Mouse (Mus musculus) neural tube, embryonic 15.5 days (tissue): ENCODE data around the gene Chn2. TPM values are rescaled to one million over a fixed set of nuclear protein-coding genes. Genes with fewer than 3 reads are reported as not detected.

ENCODE experiments used
- ATAC-seq: fragments of 200-750 bp; cut with Nextera tagmentation; 2 replicates; pipeline ENCODE4 v1.8.0; 2017; ENCODE audit warnings: mild to moderate bottlenecking, moderate TSS enrichment, moderate library complexity; ENCODE audit not compliant: low FRiP score
- H3K27ac ChIP-seq: fragments of 300-500 bp; sonication (generic); replicated peaks from 2 replicates; pipeline ENCODE4 v1.5.1; 2015; ENCODE audit warnings: mild to moderate bottlenecking, inconsistent platforms
- H3K27me3 ChIP-seq: fragments of 300-500 bp; sonication (generic); replicated peaks from 2 replicates; pipeline ENCODE4 v1.6.1; 2015; ENCODE audit warnings: inconsistent platforms
- H3K36me3 ChIP-seq: fragments of 300-500 bp; sonication (generic); 2 replicates; pipeline ENCODE4 v1.6.1; 2015; ENCODE audit warnings: inconsistent platforms
- H3K4me1 ChIP-seq: fragments of 300-500 bp; sonication (generic); 2 replicates; pipeline ENCODE4 v1.6.1; 2015; ENCODE audit warnings: inconsistent platforms
- H3K4me2 ChIP-seq: fragments of 300-500 bp; sonication (generic); 2 replicates; pipeline ENCODE4 v1.6.1; 2015; ENCODE audit warnings: inconsistent platforms, mild to moderate bottlenecking, moderate library complexity
- H3K4me3 ChIP-seq: fragments of 300-500 bp; sonication (generic); replicated peaks from 2 replicates; pipeline ENCODE4 v1.5.1; 2015; ENCODE audit warnings: mild to moderate bottlenecking, inconsistent platforms
- H3K9ac ChIP-seq: fragments of 300-500 bp; sonication (generic); replicated peaks from 2 replicates; pipeline ENCODE4 v1.6.1; 2015; ENCODE audit warnings: mild to moderate bottlenecking, inconsistent platforms
- H3K9me3 ChIP-seq: fragments of 300-500 bp; sonication (generic); replicated peaks from 2 replicates; pipeline ENCODE4 v1.6.1; 2016; ENCODE audit warnings: inconsistent platforms
- WGBS: fragments of 180-500 bp; shearing (Covaris S2); methylation state at CpG from one replicate; pipeline ENCODE4 v1.1.7; 2015; ENCODE audit warnings: mixed read lengths; 5-methylcytosine and 5-hydroxymethylcytosine counted together
- polyA plus RNA-seq: library from polyadenylated mRNA; unstranded; fragments of >200 nt; fragmentation: Nextera tagmentation; extraction: Ambion mirVana; gene quantifications from 2 replicates; pipeline ENCODE4 v1.2.1, GENCODE M21; 2015

Gene Chn2
- polyA plus RNA-seq, 1 experiment from 2014 or later = 17.6 TPM

DNA sequence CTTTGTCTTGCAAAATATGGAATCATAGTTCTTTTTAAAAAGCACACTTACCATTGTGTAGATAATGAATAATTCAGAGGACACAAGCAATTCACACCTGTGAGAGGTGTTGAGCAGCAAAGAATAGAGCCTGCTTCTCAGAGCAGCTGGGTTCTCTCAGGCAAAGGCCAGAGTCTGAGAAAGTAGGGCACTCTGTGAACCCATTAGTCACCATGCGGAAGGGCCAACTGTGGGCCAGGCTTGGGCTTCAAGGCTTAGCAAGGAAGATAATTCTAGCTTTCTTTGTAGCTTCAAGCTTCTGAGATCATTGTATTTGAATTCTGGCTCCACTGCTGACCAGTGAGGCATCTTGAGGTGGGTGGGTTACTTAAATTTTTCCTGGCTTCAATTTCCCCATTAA is 2.8 kb downstream of the Chn2 start:
- Histone ChIP-seq H3K27ac (no peak overlapping the region), H3K27me3 (peaks cover 10% of the 10 kb centered on the region), H3K4me2 (peak overlapping the region; percentile 90), H3K36me3 (no peaks in the 10 kb centered on the region), H3K9me3 (no peaks in the 10 kb centered on the region), H3K4me1 (peaks cover 33% of the 10 kb centered on the region), H3K9ac (no peak overlapping the region), H3K4me3 (0 out of 2 replicates have a peak overlapping the region, but pooled peaks have one; percentile 62)
- 90% methylated on average over 1 of the region's 1 CpGs for WGBS
- no peak for ATAC-seq

DNA sequence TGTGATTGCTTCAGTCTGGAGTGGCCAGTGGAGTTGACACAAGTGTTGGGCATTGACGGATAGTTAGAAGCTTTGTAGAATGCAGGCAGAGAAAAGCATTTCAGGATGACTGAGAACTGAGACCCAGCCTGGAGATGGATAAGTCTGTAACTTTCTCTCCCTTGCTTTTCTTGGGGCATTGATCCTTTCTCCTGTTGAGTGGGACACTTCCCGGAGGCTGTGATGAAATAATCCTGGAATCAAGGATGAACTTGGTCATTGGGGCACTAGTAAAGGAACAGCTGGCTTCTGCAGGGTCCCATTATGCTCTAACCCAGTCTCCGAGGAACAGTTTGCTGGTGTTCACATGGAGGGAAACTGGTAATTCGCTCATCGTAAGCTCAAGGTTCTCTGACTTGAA is 4.2 kb downstream of the Chn2 start:
- Histone ChIP-seq H3K36me3 (no peaks in the 10 kb centered on the region), H3K4me1 (peaks cover 30% of the 10 kb centered on the region), H3K27me3 (peaks cover 6% of the 10 kb centered on the region; the same call in 1 of the 2 replicates), H3K4me2 (no peak overlapping the region), H3K9me3 (no peaks in the 10 kb centered on the region), H3K27ac (no peak overlapping the region), H3K9ac (no peak overlapping the region), H3K4me3 (no peak overlapping the region)
- 80% methylated on average over 5 of the region's 5 CpGs for WGBS
- no peak for ATAC-seq

- Histone ChIP-seq H3K27me3 (peaks cover 6% of the 10 kb centered on the region; the same call in 1 of the 2 replicates), H3K9me3 (no peaks in the 10 kb centered on the region), H3K27ac (no peak overlapping the region), H3K36me3 (no peaks in the 10 kb centered on the region), H3K9ac (no peak overlapping the region), H3K4me1 (peaks cover 12% of the 10 kb centered on the region), H3K4me2 (no peak overlapping the region), H3K4me3 (no peak overlapping the region)
- WGBS = 81% methylated on average over 8 of the region's 8 CpGs
- ATAC-seq = no peak
These were observed 6.7 kb downstream of the Chn2 start for GRCm38 (mm10) chr6:54045748-54046721.

- WGBS = 72% methylated on average over 11 of the region's 11 CpGs
- no peak for ATAC-seq
- Histone ChIP-seq H3K9me3 (no peaks in the 10 kb centered on the region), H3K4me1 (peaks cover 5% of the 10 kb centered on the region; the same call in 1 of the 2 replicates), H3K9ac (no peak overlapping the region), H3K27ac (no peak overlapping the region), H3K4me3 (no peak overlapping the region), H3K36me3 (no peaks in the 10 kb centered on the region), H3K27me3 (peaks cover 5% of the 10 kb centered on the region; the same call in 1 of the 2 replicates), H3K4me2 (no peak overlapping the region)
These were observed 7.8 kb downstream of the Chn2 start for GRCm38 (mm10) chr6:54046884-54047747.

- no peaks in the 10 kb centered on the region for H3K9me3 ChIP-seq
- no peak overlapping the region for H3K9ac ChIP-seq
- WGBS = 88% methylated on average over 6 of the region's 6 CpGs
- no peak overlapping the region for H3K4me3 ChIP-seq
- H3K4me2 ChIP-seq = no peak overlapping the region
- H3K36me3 ChIP-seq = no peaks in the 10 kb centered on the region
- no peak for ATAC-seq
- peaks cover 3% of the 10 kb centered on the region; the same call in 1 of the 2 replicates for H3K4me1 ChIP-seq
- H3K27me3 ChIP-seq = no peaks in the 10 kb centered on the region
- H3K27ac ChIP-seq = no peak overlapping the region
These were observed 9.4 kb downstream of the Chn2 start for GRCm38 (mm10) chr6:54048768-54049167.

DNA sequence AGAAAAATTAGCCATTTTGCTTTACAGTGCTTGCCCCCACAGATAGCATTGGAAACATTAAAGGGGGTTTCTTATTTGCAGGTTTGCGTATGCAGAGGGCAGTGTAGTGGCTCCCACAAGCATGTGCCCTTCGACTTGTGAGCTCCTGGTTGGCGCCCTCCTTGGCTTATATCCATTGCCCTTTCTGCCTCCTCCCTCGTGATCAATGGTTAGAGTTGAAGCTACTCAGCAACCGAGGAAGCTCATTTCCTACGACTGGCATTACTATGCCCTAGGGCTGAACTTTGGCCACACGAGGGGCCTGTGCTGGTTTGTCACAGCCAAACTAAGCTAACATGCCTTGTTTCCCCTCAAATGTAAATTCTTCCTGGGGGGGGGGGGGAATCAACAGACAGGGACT is 11.8 kb downstream of the Chn2 start:
- Histone ChIP-seq H3K4me3 (no peak overlapping the region), H3K4me1 (peaks cover 7% of the 10 kb centered on the region; the same call in 1 of the 2 replicates), H3K9me3 (no peaks in the 10 kb centered on the region), H3K27ac (no peak overlapping the region), H3K9ac (no peak overlapping the region), H3K4me2 (no peak overlapping the region), H3K27me3 (no peaks in the 10 kb centered on the region), H3K36me3 (no peaks in the 10 kb centered on the region)
- 50% methylated on average over 7 of the region's 7 CpGs for WGBS
- no peak for ATAC-seq

DNA sequence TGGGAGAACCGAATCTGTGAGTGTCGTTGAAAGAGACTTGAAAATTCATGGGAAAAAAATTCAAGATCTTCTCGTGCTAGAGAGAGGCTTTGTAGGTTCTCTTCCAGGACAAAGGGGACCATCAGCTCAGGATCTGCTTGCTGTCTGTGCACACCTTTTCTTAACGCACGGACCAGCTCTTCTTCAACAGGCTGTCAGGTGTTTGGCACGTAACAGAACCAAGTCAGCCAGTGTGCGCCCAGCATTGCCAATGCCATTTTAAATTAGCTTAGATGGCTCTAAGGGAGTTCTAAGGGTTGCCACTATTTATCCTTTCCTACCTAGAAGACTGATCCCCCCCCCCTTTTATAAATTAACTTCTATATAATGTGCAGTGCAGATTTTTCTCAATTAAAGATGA is 12.8 kb downstream of the Chn2 start:
- Histone ChIP-seq H3K4me3 (no peak overlapping the region), H3K36me3 (no peaks in the 10 kb centered on the region), H3K9ac (no peak overlapping the region), H3K27ac (no peak overlapping the region), H3K27me3 (no peaks in the 10 kb centered on the region), H3K9me3 (no peaks in the 10 kb centered on the region), H3K4me1 (peaks cover 10% of the 10 kb centered on the region; the same call in 1 of the 2 replicates), H3K4me2 (no peak overlapping the region)
- no peak for ATAC-seq
- 87% methylated on average over 7 of the region's 7 CpGs for WGBS

- Histone ChIP-seq H3K9me3 (no peaks in the 10 kb centered on the region), H3K27ac (no peak overlapping the region), H3K27me3 (no peaks in the 10 kb centered on the region), H3K4me2 (no peak overlapping the region), H3K36me3 (no peaks in the 10 kb centered on the region), H3K4me1 (peaks cover 10% of the 10 kb centered on the region; the same call in 1 of the 2 replicates), H3K9ac (no peak overlapping the region), H3K4me3 (no peak overlapping the region)
- WGBS = 79% methylated on average over 1 of the region's 1 CpGs
- no peak for ATAC-seq
These were observed 13.3 kb downstream of the Chn2 start for GRCm38 (mm10) chr6:54052666-54053065.

DNA sequence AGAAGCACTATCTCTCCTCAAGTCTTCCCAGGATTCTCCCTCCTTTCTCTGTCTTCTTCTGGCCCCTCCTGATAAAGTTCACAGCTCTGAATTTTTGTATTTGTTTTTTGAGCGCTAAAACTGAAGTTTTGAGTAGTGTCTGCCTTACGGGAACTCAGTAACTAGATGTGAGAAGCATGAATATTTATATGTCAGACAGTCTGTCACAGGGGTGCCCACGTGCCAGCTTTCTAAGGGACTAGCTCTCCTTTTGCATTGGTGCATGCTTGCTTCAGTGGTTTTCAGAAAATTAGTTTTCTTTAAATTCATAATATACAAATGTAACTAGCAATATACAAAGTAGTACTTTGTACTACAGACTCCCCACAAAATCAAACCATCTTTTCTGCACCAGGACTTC is 14.0 kb downstream of the Chn2 start:
- Histone ChIP-seq H3K27ac (no peak overlapping the region), H3K4me1 (peaks cover 10% of the 10 kb centered on the region; the same call in 1 of the 2 replicates), H3K9ac (no peak overlapping the region), H3K9me3 (no peaks in the 10 kb centered on the region), H3K36me3 (no peaks in the 10 kb centered on the region), H3K27me3 (no peaks in the 10 kb centered on the region), H3K4me3 (no peak overlapping the region), H3K4me2 (no peak overlapping the region)
- WGBS = 70% methylated on average over 3 of the region's 3 CpGs
- no peak for ATAC-seq

- no peaks in the 10 kb centered on the region for H3K27me3 ChIP-seq
These were observed 16.0 kb downstream of the Chn2 start for GRCm38 (mm10) chr6:54055387-54055786.

More at GRCm38 (mm10) chr6:54055387-54055786, 16.0 kb downstream of the Chn2 start:
- H3K4me2 ChIP-seq = no peak overlapping the region
- H3K4me3 ChIP-seq = no peak overlapping the region
- H3K9me3 ChIP-seq = no peaks in the 10 kb centered on the region
- no peak overlapping the region for H3K27ac ChIP-seq
- peaks cover 10% of the 10 kb centered on the region; the same call in 1 of the 2 replicates for H3K4me1 ChIP-seq
- no peak overlapping the region for H3K9ac ChIP-seq
- no peak for ATAC-seq
- H3K36me3 ChIP-seq = no peaks in the 10 kb centered on the region
- 58% methylated on average over 5 of the region's 5 CpGs for WGBS
